Mouse (Mus musculus) stomach, postnatal 0 days (tissue): ENCODE measurements around the gene Ip6k1.

Experiments used
- CTCF ChIP-seq: IDR thresholded peaks from 2 replicates; pipeline ENCODE4 v1.5.1; 2016; ENCODE audit warnings: antibody characterized with exemption, low read depth, mild to moderate bottlenecking, moderate library complexity
- EP300 ChIP-seq: optimal IDR thresholded peaks from 2 replicates; pipeline ENCODE3; 2016; ENCODE audit warnings: antibody characterized with exemption

- TF ChIP-seq CTCF (peak; percentile 62), EP300 (no peak)
Measured at GRCm38 (mm10) chr9:108067199-108067598, 64.9 kb downstream of the Ip6k1 start.
